9 mouse cellular contexts compared by ENCODE assay signal in the genomic region with DNA sequence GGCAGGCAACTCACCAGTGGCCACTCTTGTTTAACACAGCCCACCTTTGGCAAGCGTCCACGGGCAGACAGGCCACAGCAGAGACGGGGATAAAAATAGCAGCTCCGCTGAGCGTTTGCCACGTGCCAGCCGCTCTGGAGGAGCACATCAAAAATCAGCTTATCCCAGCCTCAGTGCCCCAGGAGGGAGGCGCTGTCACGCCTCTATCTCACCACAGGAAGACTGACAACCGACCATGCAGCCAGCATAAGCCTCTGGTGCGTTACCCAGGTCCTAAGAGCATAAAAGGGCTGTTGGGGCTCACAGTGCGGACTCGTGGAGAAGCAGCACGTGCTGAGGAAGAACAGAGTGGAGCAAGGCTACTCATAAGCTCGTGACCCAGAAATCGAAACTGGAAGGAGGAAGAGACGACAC.
DNase-seq lines count a peak whose midpoint lies in the region; ATAC-seq and TF ChIP-seq lines count a peak whose summit lies in the region.
"Had no signal": no experiment of that assay in that cellular context is flagged by ENCODE, and none has a peak within 500 bp of the region (broad histone marks: within the 10 kb centered on the region; RNA-seq: fewer than 3 reads in every experiment).

No protein-coding gene starts in this region.

- no peaks in the 10 kb centered on the region for H3K9me3 ChIP-seq in hindbrain, postnatal 0 days (ENCODE audit: low read length)
- no peaks in the 10 kb centered on the region for H3K9me3 ChIP-seq in hindbrain, embryonic 10.5 days
- no peaks in the 10 kb centered on the region for H3K9me3 ChIP-seq in forebrain, postnatal 0 days (ENCODE audit: low read length)

- no peak overlapping the region for H3K4me2 ChIP-seq in hindbrain, postnatal 0 days (ENCODE audit: low read depth, low read length)
- no peak overlapping the region for H3K4me2 ChIP-seq in forebrain, postnatal 0 days (ENCODE audit: low read depth)

- TF ChIP-seq CTCF in hindbrain, postnatal 0 days (IDR thresholded peaks at IDR 0.05; ENCODE audit: low read depth): no peak
- TF ChIP-seq CTCF in forebrain, postnatal 0 days (IDR thresholded peaks at IDR 0.05; ENCODE audit: low read depth): no peak

- peak; percentile 76 for DNase-seq in hindbrain, postnatal 0 days (ENCODE audit: low spot score)
- no peak for DNase-seq in hindbrain, embryonic 10.5 days (ENCODE audit: low spot score)
- peak; percentile 37 for DNase-seq in right cerebral cortex, postnatal 14 days
- no peak for DNase-seq in right cerebral cortex, adult 2 months (ENCODE audit: low spot score in 2 of 2)
- DNase-seq in forebrain, postnatal 0 days: peak; percentile 57
- no peak for DNase-seq in testis, postnatal 10 days (ENCODE audit: low spot score)

- peak; percentile 48; the same call in 1 of the 2 replicates for ATAC-seq in hindbrain, postnatal 0 days
- peak; percentile 76 for ATAC-seq in forebrain, postnatal 0 days
- peak; percentile 50 for ATAC-seq in megakaryocyte progenitor cell, adult 5-6 weeks (replicated peaks; ENCODE audit: poor library complexity)
- ATAC-seq in erythroid progenitor cell, adult 5-6 weeks (replicated peaks; ENCODE audit: low FRiP score, poor library complexity, severe bottlenecking): no peak
- ATAC-seq: Patski had no signal

- H3K27me3 ChIP-seq in hindbrain, postnatal 0 days (ENCODE audit: insufficient read depth, low read length): peaks cover 5% of the 10 kb centered on the region; the same call in 1 of the 2 replicates
- peaks cover 42% of the 10 kb centered on the region for H3K27me3 ChIP-seq in hindbrain, embryonic 10.5 days (ENCODE audit: insufficient read depth, poor library complexity, severe bottlenecking)
- H3K27me3 ChIP-seq in forebrain, postnatal 0 days (ENCODE audit: insufficient read depth, low read length): no peaks in the 10 kb centered on the region; the same call in 1 of the 2 replicates
- H3K27me3 ChIP-seq: Patski had no signal

- H3K4me1 ChIP-seq in hindbrain, postnatal 0 days (ENCODE audit: insufficient read depth, low read length): peaks cover 10% of the 10 kb centered on the region
- peaks cover 15% of the 10 kb centered on the region for H3K4me1 ChIP-seq in hindbrain, embryonic 10.5 days (replicated peaks)
- H3K4me1 ChIP-seq in forebrain, postnatal 0 days (ENCODE audit: insufficient read depth): 0 out of 2 replicates have a peak, but pooled peaks cover 5% of the 10 kb centered on the region

- WGBS in hindbrain, postnatal 0 days: 26% methylated on average over 17 of the region's 17 CpGs
- 46% methylated on average over 17 of the region's 17 CpGs for WGBS in hindbrain, embryonic 10.5 days
- 15% methylated on average over 17 of the region's 17 CpGs for WGBS in forebrain, postnatal 0 days

- no peaks in the 10 kb centered on the region for H3K36me3 ChIP-seq in hindbrain, postnatal 0 days (ENCODE audit: insufficient read depth, low read length)
- no peaks in the 10 kb centered on the region for H3K36me3 ChIP-seq in hindbrain, embryonic 10.5 days
- no peaks in the 10 kb centered on the region for H3K36me3 ChIP-seq in forebrain, postnatal 0 days (ENCODE audit: insufficient read depth)

- H3K27ac ChIP-seq in hindbrain, postnatal 0 days: no peak overlapping the region
- H3K27ac ChIP-seq in hindbrain, embryonic 10.5 days: no peak overlapping the region
- no peak overlapping the region for H3K27ac ChIP-seq in forebrain, postnatal 0 days (ENCODE audit: low read depth, low read length)

- H3K4me3 ChIP-seq in hindbrain, postnatal 0 days (ENCODE audit: low read length): no peak overlapping the region
- no peak overlapping the region for H3K4me3 ChIP-seq in hindbrain, embryonic 10.5 days
- no peak overlapping the region for H3K4me3 ChIP-seq in forebrain, postnatal 0 days (ENCODE audit: low read depth, low read length)

- H3K9ac ChIP-seq in hindbrain, postnatal 0 days (replicated peaks; ENCODE audit: low read length): no peak overlapping the region
- H3K9ac ChIP-seq in forebrain, postnatal 0 days: no peak overlapping the region

Comparison
In these comparisons a context has a peak if more than half of its experiments do, and no peak if none do; other contexts are left out.
1. DNase-seq: peak in hindbrain, postnatal 0 days (single experiment), right cerebral cortex, postnatal 14 days (single experiment) and forebrain, postnatal 0 days (single experiment); none in hindbrain, embryonic 10.5 days (single experiment), right cerebral cortex, adult 2 months (0 of 2) and testis, postnatal 10 days (single experiment).